Mouse (Mus musculus): ENCODE measurements around the gene Sox5.

Sox5 gene

GRCm38 (mm10) chr6:144781431-144782030, at the start of gene Sox5:
Gene Sox5, minus strand, starts transcription at chr6:144781977.
- no peak for DNase-seq

DNA sequence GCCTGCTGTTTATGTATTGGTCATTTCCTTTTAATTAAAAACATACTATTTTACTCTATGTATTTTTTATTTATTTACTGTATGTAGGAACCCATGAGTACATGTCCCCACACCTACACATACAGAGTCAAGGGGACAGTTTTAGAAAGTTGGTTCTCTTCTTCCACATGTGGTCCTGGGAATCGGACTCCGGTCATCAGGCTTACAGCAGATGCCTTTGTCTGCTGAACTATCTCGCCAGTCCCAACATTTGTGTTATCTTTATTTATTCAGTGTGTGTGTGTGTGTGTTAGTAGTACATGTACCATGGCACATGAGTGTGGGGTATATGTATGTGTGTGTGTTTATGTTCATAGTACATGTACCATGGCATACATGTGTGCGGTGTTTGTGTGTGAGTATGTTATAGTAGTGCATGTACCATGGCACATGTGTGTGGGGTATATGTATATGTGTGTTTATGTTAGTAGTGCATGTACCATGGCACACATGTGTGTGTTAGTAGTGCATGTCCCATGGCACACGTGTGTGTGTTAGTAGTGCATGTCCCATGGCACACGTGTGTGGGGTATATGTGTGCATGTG, 43.3 kb upstream of the Sox5 start:
- DNase-seq, result no peak

- no peak for DNase-seq
Measured at GRCm38 (mm10) chr6:144824153-144824552, 42.4 kb upstream of the Sox5 start.

- DNase-seq, result no peak
Measured at GRCm38 (mm10) chr6:144822594-144822993, 40.8 kb upstream of the Sox5 start.

- DNase-seq, result no peak
Measured at GRCm38 (mm10) chr6:144821019-144821418, 39.2 kb upstream of the Sox5 start.

GRCm38 (mm10) chr6:144818016-144818415, 36.2 kb upstream of the Sox5 start:
- no peak for DNase-seq

DNA sequence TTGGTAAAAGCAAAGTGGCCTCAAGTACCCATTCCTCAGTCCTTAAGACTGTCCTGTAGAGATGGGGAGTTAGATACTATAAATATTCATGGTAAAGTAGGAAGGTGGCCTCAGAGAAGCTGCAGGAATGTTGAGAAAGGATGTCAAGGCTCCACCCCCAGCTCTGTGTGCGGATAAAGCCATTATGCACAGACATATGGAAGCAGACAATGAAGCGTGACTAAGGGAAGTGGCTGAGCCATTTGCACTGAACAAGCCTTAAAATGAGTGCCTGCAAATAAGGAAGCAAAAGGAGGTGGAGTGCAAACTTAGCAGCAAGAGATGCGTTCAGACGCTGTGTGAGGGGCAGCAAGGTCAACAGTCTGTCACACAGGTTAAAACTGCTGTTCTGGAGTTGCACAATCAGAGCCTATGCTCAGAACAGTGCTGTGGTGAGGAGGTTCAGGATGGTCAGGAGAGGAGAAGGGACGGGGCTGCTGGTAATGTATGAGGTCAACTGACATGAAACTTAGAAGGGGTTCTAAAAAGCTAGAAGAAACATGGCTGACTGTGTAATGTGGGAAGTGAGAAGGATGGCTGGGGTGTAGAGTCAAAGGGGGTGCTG, 35.7 kb upstream of the Sox5 start:
- no peak for DNase-seq

DNA sequence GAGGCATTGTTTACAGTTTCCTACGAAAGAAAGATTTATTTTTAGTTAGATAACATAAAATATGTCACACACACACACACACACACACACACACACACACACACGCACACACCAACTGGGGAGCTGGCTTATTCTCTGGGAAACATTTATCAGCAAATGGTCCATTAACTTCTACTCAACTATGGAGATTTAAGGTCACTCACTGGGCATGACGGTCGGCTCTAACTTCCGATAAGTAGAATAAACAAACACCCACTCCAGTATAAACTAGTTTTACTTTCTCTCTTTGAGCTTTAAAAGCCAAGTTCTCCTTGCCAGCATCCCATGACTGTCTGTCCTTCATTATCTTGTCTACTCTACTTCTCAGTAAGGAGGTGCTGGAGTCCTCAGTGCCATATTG, 33.8 kb upstream of the Sox5 start:
- DNase-seq, result no peak

DNA sequence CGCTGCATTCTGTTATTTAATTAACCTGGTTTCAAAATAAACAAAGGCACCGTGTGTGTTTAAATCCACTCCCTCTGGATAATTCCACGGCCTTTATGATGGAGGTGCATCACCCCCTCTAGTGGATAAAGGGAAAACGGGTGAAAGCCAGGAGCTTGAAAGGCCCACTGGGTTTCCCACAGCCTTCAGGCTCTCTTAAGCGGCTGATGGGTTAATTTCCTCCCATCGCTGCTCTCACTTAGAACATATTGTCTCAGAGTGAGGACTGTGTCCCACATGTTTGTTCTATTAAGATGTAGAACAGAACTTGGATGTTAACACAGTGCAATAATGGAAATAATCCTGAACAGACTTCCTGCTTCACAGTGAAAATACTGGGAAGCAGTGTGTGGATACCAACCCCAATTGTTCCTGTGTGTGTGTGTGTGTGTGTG, 33.2 kb upstream of the Sox5 start:
- DNase-seq, result no peak

DNA sequence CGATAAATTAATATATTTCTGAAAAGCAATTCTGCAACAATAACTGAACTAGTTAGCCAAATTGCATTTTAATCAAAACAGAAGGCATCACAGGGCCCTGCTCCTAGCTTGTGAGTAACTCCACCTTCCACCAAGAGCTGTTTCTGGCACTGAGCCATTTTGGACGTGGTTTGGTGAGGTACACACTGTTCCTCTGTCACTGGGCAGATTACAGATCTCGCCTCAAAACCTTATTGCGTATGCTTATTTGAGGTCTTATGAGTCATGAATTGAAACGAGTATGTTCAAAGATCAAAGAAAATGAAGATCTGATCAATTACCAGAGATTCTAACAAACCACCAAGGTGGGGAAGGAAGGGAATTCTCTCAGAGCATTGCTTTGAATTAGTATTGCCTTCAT, 22.5 kb upstream of the Sox5 start:
- no peak for DNase-seq

DNA sequence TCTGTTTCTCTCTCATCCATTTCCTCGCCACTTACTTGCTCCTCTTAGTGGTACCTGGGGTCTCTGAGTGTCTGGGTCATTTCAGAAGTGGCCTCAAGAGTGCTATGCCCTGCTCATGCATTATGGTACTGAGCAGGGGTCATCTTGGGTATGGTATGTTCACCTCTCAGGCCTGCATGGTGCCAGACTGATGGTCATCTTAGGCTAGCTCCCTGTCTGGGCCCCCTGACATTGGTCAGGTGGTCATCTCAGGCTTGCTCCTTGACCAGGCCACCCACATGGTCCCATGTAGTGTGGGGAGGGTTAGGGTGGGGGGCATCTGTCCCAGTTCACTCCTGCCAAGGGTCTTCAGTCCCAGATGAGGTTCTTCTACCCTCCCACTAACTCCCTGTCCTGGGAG, 21.3 kb upstream of the Sox5 start:
- no peak for DNase-seq

- no peak for DNase-seq
Measured at GRCm38 (mm10) chr6:144794356-144794755, 12.6 kb upstream of the Sox5 start.

DNA sequence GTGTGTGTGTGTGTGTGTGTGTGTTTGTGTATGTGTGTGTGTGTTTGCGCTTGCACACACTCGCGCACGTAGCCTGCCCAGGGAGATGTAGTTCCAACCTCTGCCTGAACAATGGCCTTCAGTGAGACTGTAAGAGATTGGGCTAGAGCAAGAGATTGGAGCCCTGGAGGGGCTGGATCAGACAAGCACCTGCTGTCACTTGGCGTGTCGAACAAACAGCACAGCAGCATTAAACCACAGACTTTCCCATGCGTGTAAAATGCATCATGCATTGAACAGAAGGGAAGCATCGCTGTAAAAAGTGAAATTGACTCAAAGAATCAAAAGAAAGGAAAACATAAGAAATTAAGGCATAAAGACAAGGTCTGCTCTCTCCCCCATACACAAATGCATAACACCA, 11.1 kb upstream of the Sox5 start:
- DNase-seq, result no peak

DNA sequence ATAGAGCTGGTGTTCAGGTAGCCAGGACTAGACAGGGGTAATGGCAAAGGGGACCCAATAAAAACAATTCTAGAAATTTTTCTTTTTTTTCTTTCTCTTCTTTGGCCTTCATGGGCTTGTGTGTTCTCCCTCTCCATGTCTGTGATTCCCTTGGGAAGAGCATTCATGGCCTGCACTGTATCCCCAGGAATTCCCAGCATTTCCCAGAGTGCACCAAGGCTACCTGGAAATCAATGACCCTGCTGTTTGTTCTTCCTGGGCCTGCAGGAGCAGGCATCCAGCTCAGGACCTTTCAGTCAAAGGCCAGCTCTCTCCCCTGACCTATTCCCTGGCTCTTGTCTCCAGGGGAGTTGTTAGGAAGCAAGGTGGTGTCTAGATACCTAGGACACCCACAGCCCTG, 1.5 kb upstream of the Sox5 start:
- DNase-seq, result no peak

DNA sequence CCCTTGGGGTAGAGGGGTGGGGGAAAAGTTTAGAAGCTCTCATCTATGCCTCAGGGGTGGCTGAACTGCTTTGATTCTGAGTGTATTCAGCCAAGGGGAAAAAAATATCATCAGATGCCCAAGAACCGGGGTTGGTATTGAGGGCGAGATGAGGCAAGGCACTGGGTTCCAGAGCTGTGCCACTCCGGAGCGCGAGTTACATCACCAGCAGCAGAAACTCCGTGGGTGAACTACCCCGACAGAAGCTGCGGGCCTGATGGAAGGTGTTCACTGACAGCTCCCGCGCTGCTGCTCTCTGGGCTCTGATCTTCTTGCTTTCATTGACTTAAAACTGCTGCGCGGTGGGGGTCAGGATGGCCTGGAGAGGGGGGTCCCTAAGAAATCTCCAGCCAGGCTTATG, 1.1 kb upstream of the Sox5 start:
- DNase-seq, result no peak

DNA sequence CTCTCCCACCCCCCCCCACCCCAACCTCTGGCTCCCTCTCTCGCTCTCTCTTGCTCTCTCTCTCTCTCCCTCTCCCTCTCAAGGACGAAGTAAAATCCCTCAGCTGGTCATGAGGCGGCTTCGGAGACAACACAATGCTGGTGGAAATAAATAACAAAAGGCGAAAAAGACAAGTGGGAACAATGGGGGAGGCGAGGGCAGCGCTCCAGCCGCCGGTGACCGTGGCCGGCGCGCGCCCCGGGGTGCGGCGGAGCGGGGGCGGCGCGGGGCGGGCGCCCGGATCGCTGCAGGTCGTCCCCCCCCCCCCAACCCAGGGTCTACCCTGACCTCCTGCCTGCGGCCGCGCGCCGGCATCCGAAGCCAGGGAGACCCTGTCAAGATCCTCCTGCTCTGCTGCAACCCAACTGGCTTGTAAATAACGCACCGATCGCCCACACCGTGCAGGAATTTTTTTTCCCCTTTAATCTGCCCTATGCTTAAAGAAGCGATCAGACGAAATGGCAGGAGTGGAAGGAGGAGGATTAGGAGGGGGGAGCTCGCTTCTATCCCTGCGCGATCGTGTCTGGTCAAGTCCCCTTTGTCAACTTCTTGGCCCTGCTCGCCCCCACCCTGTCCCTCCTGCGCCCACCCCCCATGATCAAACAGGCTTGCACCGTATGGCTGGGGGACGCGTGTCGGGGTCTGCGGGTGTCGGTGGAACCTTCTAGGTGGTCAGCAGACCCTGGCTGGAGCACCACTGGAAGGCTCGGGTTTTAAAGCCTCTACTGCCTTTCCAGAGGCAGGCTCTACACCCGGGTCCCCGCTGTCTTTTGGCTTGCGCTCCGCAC, 467 bp upstream of the Sox5 start:
- DNase-seq, result no peak

GRCm38 (mm10) chr6:144780608-144781285, 1.0 kb downstream of the Sox5 start:
- DNase-seq, result no peak

DNA sequence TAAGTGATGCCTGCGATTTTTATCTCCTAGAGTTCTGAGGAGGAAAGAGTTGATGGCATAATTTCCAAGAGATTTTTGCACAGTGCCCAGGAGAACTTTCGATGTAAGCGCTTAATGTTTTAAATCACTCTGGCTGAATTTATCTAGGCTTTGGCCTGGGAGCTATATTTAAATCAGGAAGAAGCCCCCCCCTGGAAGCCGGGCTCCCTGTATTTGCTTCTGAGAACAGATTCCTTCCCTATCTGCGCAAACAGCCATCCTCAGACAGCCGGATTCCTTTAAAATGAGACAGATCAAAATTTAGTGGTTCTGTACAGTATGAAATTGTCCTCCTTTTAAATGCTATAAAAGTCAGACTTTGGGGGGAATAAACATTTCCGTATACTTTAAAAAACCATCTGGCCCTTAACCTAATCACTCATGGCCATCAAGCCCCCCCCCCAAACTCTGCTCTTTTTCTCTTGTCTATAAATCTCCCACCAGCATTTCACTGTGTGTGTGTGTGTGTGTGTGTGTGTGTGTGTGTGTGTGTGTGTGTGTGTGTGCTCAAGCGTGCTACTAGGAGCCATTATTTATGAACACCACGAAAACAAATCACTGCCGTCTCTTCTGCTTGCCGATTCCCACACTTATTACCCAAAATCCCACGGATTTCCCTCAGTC, 1.7 kb downstream of the Sox5 start:
- DNase-seq, result no peak

DNA sequence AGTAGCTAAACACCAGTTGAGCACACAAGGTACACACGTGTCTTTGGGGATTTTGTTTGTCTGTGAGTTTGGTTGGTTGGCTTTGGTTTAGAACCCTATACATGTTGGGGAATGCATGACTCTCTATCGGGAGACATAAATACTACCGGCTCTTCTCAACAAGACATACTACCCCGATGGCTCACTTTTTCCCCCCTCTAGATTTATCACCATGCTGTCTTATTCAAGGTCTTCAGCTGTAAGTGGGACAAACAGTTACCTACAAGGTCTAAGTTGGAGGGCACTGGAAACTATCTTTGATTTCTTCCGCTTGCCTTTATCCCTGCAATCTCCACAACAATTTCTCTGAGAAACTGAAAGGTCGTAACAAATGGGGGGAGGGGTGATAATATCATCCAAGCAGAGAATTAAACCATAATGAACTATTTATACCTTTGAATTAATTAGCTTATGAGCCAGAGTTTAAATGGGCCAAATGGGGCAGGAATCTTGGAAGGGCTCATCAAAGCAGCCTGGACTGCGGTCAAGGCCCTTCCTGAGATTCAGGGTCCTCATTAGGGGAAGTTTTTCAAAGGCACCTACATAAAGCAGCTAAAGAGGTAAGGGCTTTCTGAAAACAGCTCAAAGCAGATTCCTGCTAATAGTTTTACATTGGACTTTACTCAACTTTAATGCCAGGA, 4.3 kb downstream of the Sox5 start:
- no peak for DNase-seq

GRCm38 (mm10) chr6:144773736-144774135, 8.0 kb downstream of the Sox5 start:
- DNase-seq, result no peak

DNA sequence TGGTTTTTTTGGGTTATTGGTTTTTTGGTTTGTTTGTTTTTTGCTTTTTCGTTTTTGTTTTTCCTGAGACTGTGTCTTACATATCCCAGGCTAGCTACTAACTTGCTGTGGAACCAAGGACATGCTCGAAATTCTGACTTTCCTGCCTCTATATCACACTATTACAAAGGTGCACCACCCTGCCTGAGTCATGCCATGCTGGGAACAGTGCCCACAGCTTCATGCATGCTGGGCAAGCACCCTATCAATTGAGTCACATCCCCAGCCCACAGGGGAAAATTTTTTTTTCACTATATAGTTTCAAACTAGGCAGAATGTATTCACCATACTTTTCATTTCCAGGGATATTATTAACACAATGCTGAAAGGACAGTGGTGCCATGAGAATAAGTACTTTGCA, 8.8 kb downstream of the Sox5 start:
- DNase-seq, result no peak
